Mouse (Mus musculus): ENCODE measurements at regions not wholly inside any gene's neighbourhood (a gene's known extent, or its start where the extent isn't known, plus 50 kb on each side); places are given as distances from the start of the nearest gene placed in this dataset.

- H3K9ac ChIP-seq (replicated peaks; ENCODE audit: low read length): no peak overlapping the region
- H3K27me3 ChIP-seq (ENCODE audit: control insufficient read depth, insufficient read depth, low read length): no peaks in the 10 kb centered on the region
- no peak overlapping the region for H3K27ac ChIP-seq (replicated peaks; ENCODE audit: low read depth, low read length)
- DNase-seq (ENCODE audit: low spot score) (no peak), ATAC-seq (replicated peaks; ENCODE audit: insufficient number of reproducible peaks, low FRiP score, low TSS enrichment, low read depth) (no peak)
- H3K4me1 ChIP-seq (ENCODE audit: control insufficient read depth, insufficient read depth, low read length): no peaks in the 10 kb centered on the region
- no peaks in the 10 kb centered on the region for H3K9me3 ChIP-seq (replicated peaks; ENCODE audit: control insufficient read depth, low read length)
- no peaks in the 10 kb centered on the region for H3K36me3 ChIP-seq (replicated peaks; ENCODE audit: control insufficient read depth, insufficient read depth, low read depth, low read length)
- no peak overlapping the region for H3K4me3 ChIP-seq (ENCODE audit: low read depth, low read length)
- H3K4me2 ChIP-seq (ENCODE audit: low read depth, low read length): no peak overlapping the region
These were observed 1456.1 kb downstream of the Rapgef2 start for GRCm38 (mm10) chr3:77830219-77830618.

GRCm38 (mm10) chr3:77800776-77801175 lies 1485.5 kb downstream of the Rapgef2 start:
- ATAC-seq (replicated peaks; ENCODE audit: insufficient number of reproducible peaks, low FRiP score, low TSS enrichment, low read depth) (no peak), DNase-seq (ENCODE audit: low spot score) (no peak)
- H3K4me1 ChIP-seq (ENCODE audit: control insufficient read depth, insufficient read depth, low read length): no peaks in the 10 kb centered on the region
- H3K9me3 ChIP-seq (replicated peaks; ENCODE audit: control insufficient read depth, low read length): no peaks in the 10 kb centered on the region
- no peak overlapping the region for H3K4me2 ChIP-seq (ENCODE audit: low read depth, low read length)
- 69% methylated on average over 2 of the region's 2 CpGs for WGBS
- no peaks in the 10 kb centered on the region for H3K27me3 ChIP-seq (ENCODE audit: control insufficient read depth, insufficient read depth, low read length)
- H3K36me3 ChIP-seq (replicated peaks; ENCODE audit: control insufficient read depth, insufficient read depth, low read depth, low read length): no peaks in the 10 kb centered on the region
- no peak overlapping the region for H3K27ac ChIP-seq (replicated peaks; ENCODE audit: low read depth, low read length)
- H3K4me3 ChIP-seq (ENCODE audit: low read depth, low read length): no peak overlapping the region
- H3K9ac ChIP-seq (replicated peaks; ENCODE audit: low read length): no peak overlapping the region

GRCm38 (mm10) chr3:77781783-77782182 lies 1504.5 kb downstream of the Rapgef2 start:
- Histone ChIP-seq H3K27me3 (ENCODE audit: control insufficient read depth, insufficient read depth, low read length) (no peaks in the 10 kb centered on the region), H3K9me3 (replicated peaks; ENCODE audit: control insufficient read depth, low read length) (no peaks in the 10 kb centered on the region), H3K4me1 (ENCODE audit: control insufficient read depth, insufficient read depth, low read length) (no peaks in the 10 kb centered on the region), H3K9ac (replicated peaks; ENCODE audit: low read length) (no peak overlapping the region), H3K4me3 (ENCODE audit: low read depth, low read length) (no peak overlapping the region), H3K27ac (replicated peaks; ENCODE audit: low read depth, low read length) (no peak overlapping the region), H3K4me2 (ENCODE audit: low read depth, low read length) (no peak overlapping the region), H3K36me3 (replicated peaks; ENCODE audit: control insufficient read depth, insufficient read depth, low read depth, low read length) (no peaks in the 10 kb centered on the region)
- DNase-seq (ENCODE audit: low spot score) (no peak), ATAC-seq (replicated peaks; ENCODE audit: insufficient number of reproducible peaks, low FRiP score, low TSS enrichment, low read depth) (no peak)

GRCm38 (mm10) chr3:77781332-77781731 lies 1505.0 kb downstream of the Rapgef2 start:
- no peaks in the 10 kb centered on the region for H3K27me3 ChIP-seq (ENCODE audit: control insufficient read depth, insufficient read depth, low read length)
- no peak overlapping the region for H3K4me2 ChIP-seq (ENCODE audit: low read depth, low read length)
- ATAC-seq (replicated peaks; ENCODE audit: insufficient number of reproducible peaks, low FRiP score, low TSS enrichment, low read depth) (no peak), DNase-seq (ENCODE audit: low spot score) (no peak)
- no peaks in the 10 kb centered on the region for H3K4me1 ChIP-seq (ENCODE audit: control insufficient read depth, insufficient read depth, low read length)
- H3K9ac ChIP-seq (replicated peaks; ENCODE audit: low read length): no peak overlapping the region
- H3K36me3 ChIP-seq (replicated peaks; ENCODE audit: control insufficient read depth, insufficient read depth, low read depth, low read length): no peaks in the 10 kb centered on the region
- H3K27ac ChIP-seq (replicated peaks; ENCODE audit: low read depth, low read length): no peak overlapping the region
- no peaks in the 10 kb centered on the region for H3K9me3 ChIP-seq (replicated peaks; ENCODE audit: control insufficient read depth, low read length)
- H3K4me3 ChIP-seq (ENCODE audit: low read depth, low read length): no peak overlapping the region

- H3K27ac ChIP-seq (replicated peaks; ENCODE audit: low read depth, low read length): no peak overlapping the region
- no peak for ATAC-seq (replicated peaks; ENCODE audit: insufficient number of reproducible peaks, low FRiP score, low TSS enrichment, low read depth)
- no peaks in the 10 kb centered on the region for H3K27me3 ChIP-seq (ENCODE audit: control insufficient read depth, insufficient read depth, low read length)
- H3K4me3 ChIP-seq (ENCODE audit: low read depth, low read length): no peak overlapping the region
- no peaks in the 10 kb centered on the region for H3K9me3 ChIP-seq (replicated peaks; ENCODE audit: control insufficient read depth, low read length)
- no peak overlapping the region for H3K4me2 ChIP-seq (ENCODE audit: low read depth, low read length)
- no peak overlapping the region for H3K9ac ChIP-seq (replicated peaks; ENCODE audit: low read length)
- 70% methylated on average over 3 of the region's 3 CpGs for WGBS
- no peaks in the 10 kb centered on the region for H3K36me3 ChIP-seq (replicated peaks; ENCODE audit: control insufficient read depth, insufficient read depth, low read depth, low read length)
- DNase-seq (ENCODE audit: low spot score): no peak
- H3K4me1 ChIP-seq (ENCODE audit: control insufficient read depth, insufficient read depth, low read length): no peaks in the 10 kb centered on the region
These were observed 1527.4 kb downstream of the Rapgef2 start for GRCm38 (mm10) chr3:77758840-77759361.

GRCm38 (mm10) chr3:77758295-77758694 lies 1528.0 kb downstream of the Rapgef2 start:
- Histone ChIP-seq H3K36me3 (replicated peaks; ENCODE audit: control insufficient read depth, insufficient read depth, low read depth, low read length) (no peaks in the 10 kb centered on the region), H3K9me3 (replicated peaks; ENCODE audit: control insufficient read depth, low read length) (no peaks in the 10 kb centered on the region), H3K27ac (replicated peaks; ENCODE audit: low read depth, low read length) (no peak overlapping the region), H3K4me2 (ENCODE audit: low read depth, low read length) (no peak overlapping the region), H3K4me1 (ENCODE audit: control insufficient read depth, insufficient read depth, low read length) (no peaks in the 10 kb centered on the region), H3K9ac (replicated peaks; ENCODE audit: low read length) (no peak overlapping the region), H3K4me3 (ENCODE audit: low read depth, low read length) (no peak overlapping the region), H3K27me3 (ENCODE audit: control insufficient read depth, insufficient read depth, low read length) (no peaks in the 10 kb centered on the region)
- WGBS: 83% methylated on average over 1 of the region's 1 CpGs
- no peak for ATAC-seq (replicated peaks; ENCODE audit: insufficient number of reproducible peaks, low FRiP score, low TSS enrichment, low read depth)
- no peak for DNase-seq (ENCODE audit: low spot score)

GRCm38 (mm10) chr3:77742146-77742545 lies 1544.2 kb downstream of the Rapgef2 start:
- Histone ChIP-seq H3K4me3 (ENCODE audit: low read depth, low read length) (no peak overlapping the region), H3K27ac (replicated peaks; ENCODE audit: low read depth, low read length) (no peak overlapping the region), H3K4me2 (ENCODE audit: low read depth, low read length) (no peak overlapping the region), H3K9ac (replicated peaks; ENCODE audit: low read length) (no peak overlapping the region), H3K27me3 (ENCODE audit: control insufficient read depth, insufficient read depth, low read length) (no peaks in the 10 kb centered on the region), H3K9me3 (replicated peaks; ENCODE audit: control insufficient read depth, low read length) (no peaks in the 10 kb centered on the region), H3K4me1 (ENCODE audit: control insufficient read depth, insufficient read depth, low read length) (no peaks in the 10 kb centered on the region), H3K36me3 (replicated peaks; ENCODE audit: control insufficient read depth, insufficient read depth, low read depth, low read length) (no peaks in the 10 kb centered on the region)
- WGBS: 93% methylated on average over 3 of the region's 3 CpGs
- ATAC-seq (replicated peaks; ENCODE audit: insufficient number of reproducible peaks, low FRiP score, low TSS enrichment, low read depth): no peak
- DNase-seq (ENCODE audit: low spot score): no peak

- Histone ChIP-seq H3K9ac (replicated peaks; ENCODE audit: low read length) (no peak overlapping the region), H3K4me3 (ENCODE audit: low read depth, low read length) (no peak overlapping the region), H3K4me1 (ENCODE audit: control insufficient read depth, insufficient read depth, low read length) (no peaks in the 10 kb centered on the region), H3K27ac (replicated peaks; ENCODE audit: low read depth, low read length) (no peak overlapping the region), H3K4me2 (ENCODE audit: low read depth, low read length) (no peak overlapping the region), H3K9me3 (replicated peaks; ENCODE audit: control insufficient read depth, low read length) (no peaks in the 10 kb centered on the region), H3K27me3 (ENCODE audit: control insufficient read depth, insufficient read depth, low read length) (no peaks in the 10 kb centered on the region), H3K36me3 (replicated peaks; ENCODE audit: control insufficient read depth, insufficient read depth, low read depth, low read length) (no peaks in the 10 kb centered on the region)
- ATAC-seq (replicated peaks; ENCODE audit: insufficient number of reproducible peaks, low FRiP score, low TSS enrichment, low read depth) (no peak), DNase-seq (ENCODE audit: low spot score) (no peak)
- 90% methylated on average over 1 of the region's 1 CpGs for WGBS
These were observed 1568.5 kb downstream of the Rapgef2 start for GRCm38 (mm10) chr3:77717840-77718239.

Measured in embryonic facial prominence, embryonic 11.5 days (tissue).